17 mouse cellular contexts compared by ENCODE assay signal in genomic region chr16:57544441-57544840, GRCm38 (mm10).
A peak's percentile ranks its signal among the peaks of the same experiment; 100 is the strongest.
DNase-seq lines count a peak whose midpoint lies in the region; ATAC-seq and TF ChIP-seq lines count a peak whose summit lies in the region.
"Had no signal": no experiment of that assay in that cellular context is flagged by ENCODE, and none has a peak within 500 bp of the region (broad histone marks: within the 10 kb centered on the region; RNA-seq: fewer than 3 reads in every experiment).

No protein-coding gene starts in this region.

- no peak overlapping the region for H3K9ac ChIP-seq in heart, embryonic 12.5 days
- no peak overlapping the region for H3K9ac ChIP-seq in lung, embryonic 16.5 days (ENCODE audit: low read length)
- H3K9ac ChIP-seq: forebrain, postnatal 0 days; hindbrain, embryonic 14.5 days had no signal

- H3K4me2 ChIP-seq in heart, embryonic 12.5 days, result no peak overlapping the region
- H3K4me2 ChIP-seq in lung, embryonic 16.5 days (ENCODE audit: low read depth, low read length), result peak overlapping the region; percentile 21; the same call in 1 of the 2 replicates
- H3K4me2 ChIP-seq: hindbrain, embryonic 14.5 days; liver, embryonic 11.5 days had no signal

- WGBS in heart, embryonic 12.5 days, result 61% methylated on average over 8 of the region's 8 CpGs
- WGBS in lung, embryonic 16.5 days, result 35% methylated on average over 8 of the region's 8 CpGs
- WGBS in olfactory bulb, adult 2 months, result 20% methylated on average over 8 of the region's 8 CpGs

- no peak overlapping the region for H3K27ac ChIP-seq in heart, embryonic 12.5 days (ENCODE audit: poor library complexity, severe bottlenecking)
- peak overlapping the region; percentile 46 for H3K27ac ChIP-seq in lung, embryonic 16.5 days (ENCODE audit: low read length)
- H3K27ac ChIP-seq in olfactory bulb, adult 2 months (ENCODE audit: insufficient read depth, low read depth, low read length), result peak overlapping the region; percentile 92
- H3K27ac ChIP-seq: hindbrain, embryonic 14.5 days had no signal

- H3K4me3 ChIP-seq in heart, embryonic 12.5 days, result no peak overlapping the region
- no peak overlapping the region for H3K4me3 ChIP-seq in lung, embryonic 16.5 days (ENCODE audit: low read length)
- H3K4me3 ChIP-seq in olfactory bulb, adult 2 months (ENCODE audit: insufficient read depth, low read depth, low read length), result no peak overlapping the region
- H3K4me3 ChIP-seq: erythroblast, embryonic 14.5 days had no signal

- peaks cover 5% of the 10 kb centered on the region; the same call in 1 of the 2 replicates for H3K9me3 ChIP-seq in heart, embryonic 12.5 days (replicated peaks)
- H3K9me3 ChIP-seq in lung, embryonic 16.5 days (ENCODE audit: control insufficient read depth, low read length), result peaks cover 2% of the 10 kb centered on the region; the same call in 1 of the 2 replicates

- H3K36me3 ChIP-seq in heart, embryonic 12.5 days, result no peaks in the 10 kb centered on the region
- H3K36me3 ChIP-seq in lung, embryonic 16.5 days (ENCODE audit: control insufficient read depth, insufficient read depth, low read length), result no peaks in the 10 kb centered on the region

- no peak for TF ChIP-seq CTCF in olfactory bulb, adult 2 months (IDR thresholded peaks at IDR 0.05; ENCODE audit: insufficient read depth, low read depth, low read length)

- 0 out of 2 replicates have a peak, but pooled peaks cover 17% of the 10 kb centered on the region for H3K4me1 ChIP-seq in heart, embryonic 12.5 days (replicated peaks)
- H3K4me1 ChIP-seq in lung, embryonic 16.5 days (replicated peaks; ENCODE audit: control insufficient read depth, insufficient read depth, low read length), result peaks cover 4% of the 10 kb centered on the region
- H3K4me1 ChIP-seq in olfactory bulb, adult 2 months (ENCODE audit: control insufficient read depth, insufficient read depth, low read length), result peaks cover 13% of the 10 kb centered on the region

- no peaks in the 10 kb centered on the region for H3K27me3 ChIP-seq in heart, embryonic 12.5 days (replicated peaks)
- no peaks in the 10 kb centered on the region for H3K27me3 ChIP-seq in lung, embryonic 16.5 days (ENCODE audit: control insufficient read depth, insufficient read depth, low read depth, low read length)

- TF ChIP-seq POLR2A in olfactory bulb, adult 2 months (IDR thresholded peaks at IDR 0.05; ENCODE audit: insufficient read depth, low read depth, low read length), result no peak

- peak; percentile 89 for DNase-seq in heart, adult 11 months
- DNase-seq in lung, adult 18-20 months, result no peak
- DNase-seq in thymus, postnatal 25 days, result no peak
- DNase-seq: B cell, adult 2 months; cerebellum, adult 9-10 months; forebrain, postnatal 0 days; heart, postnatal 10 days; kidney, postnatal 4 days; retina, postnatal 1 day; thymus, adult 18-20 months had no signal

- ATAC-seq in heart, embryonic 12.5 days (ENCODE audit: insufficient number of reproducible peaks, low FRiP score), result no peak
- no peak for ATAC-seq in lung, embryonic 16.5 days (ENCODE audit: low read depth)
- ATAC-seq in frontal cortex, adult (ENCODE audit: low TSS enrichment), result no peak
- ATAC-seq: forebrain, postnatal 0 days had no signal
